17 mouse cellular contexts compared by ENCODE assay signal in genomic region chr17:90253451-90254131, GRCm38 (mm10).
DNase-seq lines count a peak whose midpoint lies in the region; ATAC-seq and TF ChIP-seq lines count a peak whose summit lies in the region.
"Had no signal": no experiment of that assay in that cellular context is flagged by ENCODE, and none has a peak within 500 bp of the region (broad histone marks: within the 10 kb centered on the region; RNA-seq: fewer than 3 reads in every experiment).

No protein-coding gene starts in this region.

- intact Hi-C loops in heart, postnatal 10 days (cut with DNase I) = no loop called here

- H3K4me2 ChIP-seq in heart, embryonic 13.5 days = no peak overlapping the region
- no peak overlapping the region for H3K4me2 ChIP-seq in kidney, postnatal 0 days (ENCODE audit: low read length)
- no peak overlapping the region for H3K4me2 ChIP-seq in midbrain, embryonic 14.5 days (ENCODE audit: low read length)

- no peak overlapping the region for H3K9ac ChIP-seq in heart, embryonic 13.5 days
- no peak overlapping the region for H3K9ac ChIP-seq in kidney, postnatal 0 days (ENCODE audit: low read depth, low read length)
- H3K9ac ChIP-seq in midbrain, embryonic 14.5 days (replicated peaks; ENCODE audit: low read length) = no peak overlapping the region
- H3K9ac ChIP-seq: liver, embryonic 14.5 days had no signal

- TF ChIP-seq CTCF in kidney, postnatal 0 days (IDR thresholded peaks at IDR 0.05; ENCODE audit: low read depth) = no peak
- TF ChIP-seq CTCF in cortical plate, adult 2 months (IDR thresholded peaks at IDR 0.05; ENCODE audit: extremely low read depth, insufficient read depth, low read length) = no peak

- TF ChIP-seq POLR2A in cortical plate, adult 2 months (IDR thresholded peaks at IDR 0.05; ENCODE audit: extremely low read depth, insufficient read depth, low read length) = no peak

- DNase-seq in heart, postnatal 10 days = no peak
- peak; percentile 12 for DNase-seq in kidney, postnatal 0 days (ENCODE audit: low spot score)
- no peak for DNase-seq in kidney, adult 11 months
- no peak for DNase-seq in midbrain, embryonic 14.5 days
- DNase-seq in layer of hippocampus, adult 9-11 months = no peak
- DNase-seq: cerebellum, adult 11-12 months; heart, adult 2 months; kidney, postnatal 4 days; layer of hippocampus, postnatal 36 days; right cerebral cortex, postnatal 4 days; thymus, adult 18-20 months had no signal

- H3K36me3 ChIP-seq in heart, embryonic 13.5 days = no peaks in the 10 kb centered on the region
- H3K36me3 ChIP-seq in kidney, postnatal 0 days (ENCODE audit: insufficient read depth, low read length) = no peaks in the 10 kb centered on the region
- H3K36me3 ChIP-seq in midbrain, embryonic 14.5 days (ENCODE audit: control insufficient read depth, insufficient read depth, low read length) = no peaks in the 10 kb centered on the region
- H3K36me3 ChIP-seq: limb, embryonic 10.5 days had no signal

- no peaks in the 10 kb centered on the region; the same call in 1 of the 2 replicates for H3K4me1 ChIP-seq in heart, embryonic 13.5 days
- H3K4me1 ChIP-seq in kidney, postnatal 0 days (replicated peaks; ENCODE audit: insufficient read depth, low read length) = no peaks in the 10 kb centered on the region
- peaks cover 7% of the 10 kb centered on the region for H3K4me1 ChIP-seq in cortical plate, adult 2 months (ENCODE audit: control insufficient read depth, insufficient read depth, low read length)
- peaks cover 6% of the 10 kb centered on the region; the same call in 1 of the 2 replicates for H3K4me1 ChIP-seq in midbrain, embryonic 14.5 days (ENCODE audit: control insufficient read depth, insufficient read depth, low read length)

- 36% methylated on average over 5 of the region's 5 CpGs for WGBS in heart, embryonic 13.5 days
- WGBS in kidney, postnatal 0 days = 31% methylated on average over 5 of the region's 5 CpGs
- 44% methylated on average over 5 of the region's 5 CpGs for whole genome bisulfite sequencing in midbrain, embryonic 14.5 days

- no peaks in the 10 kb centered on the region for H3K9me3 ChIP-seq in heart, embryonic 13.5 days
- no peaks in the 10 kb centered on the region for H3K9me3 ChIP-seq in kidney, postnatal 0 days (replicated peaks; ENCODE audit: low read length)
- H3K9me3 ChIP-seq in midbrain, embryonic 14.5 days (ENCODE audit: control insufficient read depth, low read length) = no peaks in the 10 kb centered on the region
- H3K9me3 ChIP-seq: limb, embryonic 10.5 days had no signal

- no peak overlapping the region for H3K4me3 ChIP-seq in heart, embryonic 13.5 days
- no peak overlapping the region for H3K4me3 ChIP-seq in kidney, postnatal 0 days (replicated peaks; ENCODE audit: low read depth, low read length)
- no peak overlapping the region for H3K4me3 ChIP-seq in cortical plate, adult 2 months (ENCODE audit: insufficient read depth, low read length)
- no peak overlapping the region for H3K4me3 ChIP-seq in midbrain, embryonic 14.5 days (replicated peaks; ENCODE audit: low read depth, low read length)
- H3K4me3 ChIP-seq: heart, adult 2 months; limb, embryonic 10.5 days had no signal

- H3K27me3 ChIP-seq in heart, embryonic 13.5 days (replicated peaks) = no peaks in the 10 kb centered on the region
- H3K27me3 ChIP-seq in kidney, postnatal 0 days (ENCODE audit: insufficient read depth, low read length) = no peaks in the 10 kb centered on the region
- H3K27me3 ChIP-seq in midbrain, embryonic 14.5 days (ENCODE audit: control insufficient read depth, insufficient read depth, low read length) = no peaks in the 10 kb centered on the region

- ATAC-seq in heart, embryonic 13.5 days (ENCODE audit: extremely low read depth, insufficient number of reproducible peaks, low FRiP score, low TSS enrichment) = no peak
- ATAC-seq in kidney, postnatal 0 days (replicated peaks; ENCODE audit: low FRiP score, low read depth) = no peak
- no peak for ATAC-seq in midbrain, embryonic 14.5 days (ENCODE audit: low FRiP score, low TSS enrichment)
- ATAC-seq: forebrain, embryonic 14.5 days; lung, postnatal 0 days had no signal

- peak overlapping the region; percentile 41; the same call in 1 of the 2 replicates for H3K27ac ChIP-seq in heart, embryonic 13.5 days (replicated peaks)
- no peak overlapping the region for H3K27ac ChIP-seq in kidney, postnatal 0 days
- H3K27ac ChIP-seq in cortical plate, adult 2 months (ENCODE audit: insufficient read depth, low read length) = peak overlapping the region; percentile 46; the same call in 1 of the 2 replicates
- 0 out of 2 replicates have a peak overlapping the region, but pooled peaks have one; percentile 6 for H3K27ac ChIP-seq in midbrain, embryonic 14.5 days (replicated peaks; ENCODE audit: low read depth, low read length)
- H3K27ac ChIP-seq: heart, adult 2 months; limb, embryonic 10.5 days; liver, embryonic 14.5 days had no signal
